Mouse (Mus musculus) limb, embryonic 10.5 days (tissue): ENCODE measurements around the gene Dph5. TPM values are rescaled to one million over a fixed set of nuclear protein-coding genes. Genes with fewer than 3 reads are reported as not detected.

Source experiments
- DNase-seq: peaks from one replicate; pipeline ENCODE4 v3.0.0-alpha.2; 2017; ENCODE audit warnings: low spot score
- H3K27ac ChIP-seq: fragments of 300-500 bp; sonication (generic); 2 replicates; pipeline ENCODE4 v1.5.1; 2016; ENCODE audit warnings: mild to moderate bottlenecking
- H3K27me3 ChIP-seq: fragments of 300-500 bp; sonication (generic); 2 replicates; pipeline ENCODE4 v1.6.1; 2016; ENCODE audit warnings: low read depth, mild to moderate bottlenecking; ENCODE audit not compliant: poor library complexity, severe bottlenecking
- H3K36me3 ChIP-seq: fragments of 300-500 bp; sonication (generic); 2 replicates; pipeline ENCODE4 v1.6.1; 2016; ENCODE audit warnings: mild to moderate bottlenecking, moderate library complexity
- H3K4me1 ChIP-seq: fragments of 300-500 bp; sonication (generic); 2 replicates; pipeline ENCODE4 v1.6.1; 2016
- H3K4me3 ChIP-seq: fragments of 300-500 bp; sonication (generic); 2 replicates; pipeline ENCODE4 v1.5.1; 2016; ENCODE audit warnings: mild to moderate bottlenecking, moderate library complexity
- H3K9me3 ChIP-seq: fragments of 300-500 bp; sonication (generic); replicated peaks from 2 replicates; pipeline ENCODE4 v1.6.1; 2016; ENCODE audit warnings: mild to moderate bottlenecking
- WGBS: fragments of 180-500 bp; shearing (Covaris S2); methylation state at CpG from one replicate; pipeline ENCODE4 v1.1.7; 2016; 5-methylcytosine and 5-hydroxymethylcytosine counted together
- polyA plus RNA-seq: library from polyadenylated mRNA; unstranded; fragments of >200 nt; fragmentation: Nextera tagmentation; extraction: Ambion mirVana; gene quantifications from 2 replicates; pipeline ENCODE4 v1.2.1, GENCODE M21; 2016

The Dph5 gene
- polyA plus RNA-seq, 1 experiment from 2014 or later, result 28.2 TPM

- no peak for DNase-seq
- no peaks in the 10 kb centered on the region for H3K27me3 ChIP-seq
- H3K27ac ChIP-seq, result no peak overlapping the region
- 100% methylated on average over 8 of the region's 8 CpGs for WGBS
- H3K4me1 ChIP-seq, result no peaks in the 10 kb centered on the region
- no peaks in the 10 kb centered on the region for H3K9me3 ChIP-seq
- H3K4me3 ChIP-seq, result no peak overlapping the region
- H3K36me3 ChIP-seq, result peaks cover 76% of the 10 kb centered on the region
Measured at GRCm38 (mm10) chr3:115946272-115946671, 58.6 kb downstream of the Dph5 start.

GRCm38 (mm10) chr3:115949220-115949920 lies 61.7 kb downstream of the Dph5 start:
- H3K4me3 ChIP-seq, result no peak overlapping the region
- WGBS, result 85% methylated on average over 3 of the region's 3 CpGs

GRCm38 (mm10) chr3:115949921-115950877 lies 62.6 kb downstream of the Dph5 start:
- 90% methylated on average over 6 of the region's 6 CpGs for WGBS
- Histone ChIP-seq H3K36me3 (peaks cover 68% of the 10 kb centered on the region), H3K9me3 (no peaks in the 10 kb centered on the region), H3K27me3 (no peaks in the 10 kb centered on the region), H3K4me3 (no peak overlapping the region), H3K27ac (no peak overlapping the region), H3K4me1 (no peaks in the 10 kb centered on the region)
- DNase-seq, result no peak

More at GRCm38 (mm10) chr3:115949220-115949920, 61.7 kb downstream of the Dph5 start:
- H3K9me3 ChIP-seq, result no peaks in the 10 kb centered on the region
- no peak overlapping the region for H3K27ac ChIP-seq
- H3K27me3 ChIP-seq, result no peaks in the 10 kb centered on the region
- no peak for DNase-seq
- H3K36me3 ChIP-seq, result peaks cover 77% of the 10 kb centered on the region
- H3K4me1 ChIP-seq, result no peaks in the 10 kb centered on the region

GRCm38 (mm10) chr3:115951221-115951620 lies 63.6 kb downstream of the Dph5 start:
- H3K36me3 ChIP-seq, result peaks cover 70% of the 10 kb centered on the region
- H3K9me3 ChIP-seq, result no peaks in the 10 kb centered on the region
- no peaks in the 10 kb centered on the region for H3K4me1 ChIP-seq
- no peak overlapping the region for H3K4me3 ChIP-seq
- no peak overlapping the region for H3K27ac ChIP-seq
- no peaks in the 10 kb centered on the region for H3K27me3 ChIP-seq
- no peak for DNase-seq
- WGBS, result 79% methylated on average over 3 of the region's 3 CpGs

GRCm38 (mm10) chr3:115952356-115952755 lies 64.7 kb downstream of the Dph5 start:
- Histone ChIP-seq H3K27ac (no peak overlapping the region), H3K9me3 (no peaks in the 10 kb centered on the region), H3K4me1 (no peaks in the 10 kb centered on the region), H3K36me3 (peaks cover 74% of the 10 kb centered on the region), H3K4me3 (no peak overlapping the region), H3K27me3 (no peaks in the 10 kb centered on the region)
- 89% methylated on average over 4 of the region's 4 CpGs for WGBS
- DNase-seq, result no peak

GRCm38 (mm10) chr3:115953088-115953487 lies 65.5 kb downstream of the Dph5 start:
- peaks cover 73% of the 10 kb centered on the region for H3K36me3 ChIP-seq
- WGBS, result 85% methylated on average over 3 of the region's 3 CpGs

GRCm38 (mm10) chr3:115957223-115957622 lies 69.6 kb downstream of the Dph5 start:
- H3K36me3 ChIP-seq, result peaks cover 59% of the 10 kb centered on the region
- 0 out of 2 replicates have a peak, but pooled peaks cover 5% of the 10 kb centered on the region for H3K4me1 ChIP-seq
- H3K27me3 ChIP-seq, result no peaks in the 10 kb centered on the region
- H3K4me3 ChIP-seq, result no peak overlapping the region
- 94% methylated on average over 7 of the region's 7 CpGs for WGBS
- H3K9me3 ChIP-seq, result no peaks in the 10 kb centered on the region
- DNase-seq, result no peak
- H3K27ac ChIP-seq, result no peak overlapping the region

More at GRCm38 (mm10) chr3:115953088-115953487, 65.5 kb downstream of the Dph5 start:
- H3K9me3 ChIP-seq, result no peaks in the 10 kb centered on the region
- no peaks in the 10 kb centered on the region for H3K27me3 ChIP-seq
- no peak for DNase-seq
- H3K4me1 ChIP-seq, result no peaks in the 10 kb centered on the region
- no peak overlapping the region for H3K27ac ChIP-seq
- no peak overlapping the region for H3K4me3 ChIP-seq

GRCm38 (mm10) chr3:115961311-115962027 lies 73.8 kb downstream of the Dph5 start:
- 88% methylated on average over 11 of the region's 11 CpGs for WGBS
- Histone ChIP-seq H3K4me3 (no peak overlapping the region), H3K27me3 (no peaks in the 10 kb centered on the region), H3K27ac (peak overlapping the region; percentile 26; the same call in 1 of the 2 replicates), H3K9me3 (no peaks in the 10 kb centered on the region), H3K4me1 (peaks cover 5% of the 10 kb centered on the region; the same call in 1 of the 2 replicates), H3K36me3 (peaks cover 36% of the 10 kb centered on the region)
- DNase-seq, result no peak

- Histone ChIP-seq H3K9me3 (no peaks in the 10 kb centered on the region), H3K27ac (no peak overlapping the region), H3K4me1 (peaks cover 5% of the 10 kb centered on the region; the same call in 1 of the 2 replicates), H3K27me3 (no peaks in the 10 kb centered on the region), H3K4me3 (no peak overlapping the region), H3K36me3 (peaks cover 32% of the 10 kb centered on the region)
- WGBS, result 78% methylated on average over 4 of the region's 4 CpGs
- no peak for DNase-seq
Measured at GRCm38 (mm10) chr3:115962028-115962415, 74.4 kb downstream of the Dph5 start.

- WGBS, result 93% methylated on average over 1 of the region's 1 CpGs
- no peak for DNase-seq
Measured at GRCm38 (mm10) chr3:115963597-115963996, 76.0 kb downstream of the Dph5 start.

GRCm38 (mm10) chr3:115964071-115964470 lies 76.4 kb downstream of the Dph5 start:
- DNase-seq, result no peak
- Histone ChIP-seq H3K4me3 (no peak overlapping the region), H3K27me3 (no peaks in the 10 kb centered on the region), H3K36me3 (peaks cover 16% of the 10 kb centered on the region; the same call in 1 of the 2 replicates), H3K9me3 (no peaks in the 10 kb centered on the region), H3K27ac (no peak overlapping the region), H3K4me1 (peaks cover 5% of the 10 kb centered on the region; the same call in 1 of the 2 replicates)
- 86% methylated on average over 5 of the region's 5 CpGs for WGBS

More at GRCm38 (mm10) chr3:115963597-115963996, 76.0 kb downstream of the Dph5 start:
- Histone ChIP-seq H3K9me3 (no peaks in the 10 kb centered on the region), H3K27me3 (no peaks in the 10 kb centered on the region), H3K27ac (no peak overlapping the region), H3K36me3 (peaks cover 21% of the 10 kb centered on the region), H3K4me1 (peaks cover 5% of the 10 kb centered on the region; the same call in 1 of the 2 replicates), H3K4me3 (no peak overlapping the region)

- no peaks in the 10 kb centered on the region for H3K27me3 ChIP-seq
- 91% methylated on average over 10 of the region's 10 CpGs for WGBS
- peaks cover 54% of the 10 kb centered on the region for H3K36me3 ChIP-seq
- no peak for DNase-seq
- H3K9me3 ChIP-seq, result no peaks in the 10 kb centered on the region
- H3K4me1 ChIP-seq, result no peaks in the 10 kb centered on the region
- H3K4me3 ChIP-seq, result no peak overlapping the region
- no peak overlapping the region for H3K27ac ChIP-seq
Measured at GRCm38 (mm10) chr3:115968745-115969530, 81.3 kb downstream of the Dph5 start.
